Mouse (Mus musculus) embryonic fibroblast, embryonic 13.5 days (primary cell): Measurements from ENCODE around the gene Hoxc8.

Experiments
- CTCF ChIP-seq: IDR thresholded peaks from 2 replicates; pipeline ENCODE4 v1.5.1; 2011; ENCODE audit warnings: mild to moderate bottlenecking, control low read depth, low read length, moderate library complexity, borderline replicate concordance; ENCODE audit not compliant: insufficient read depth
- POLR2A ChIP-seq: IDR thresholded peaks from 2 replicates; pipeline ENCODE4 v1.6.1; 2011; ENCODE audit warnings: low read depth, mild to moderate bottlenecking, control low read depth, low read length, moderate library complexity

- peak; percentile 32; the same call in 1 of the 2 replicates for TF ChIP-seq CTCF
- no peak for TF ChIP-seq POLR2A
Measured at GRCm38 (mm10) chr15:102943468-102943813, 47.0 kb upstream of the Hoxc8 start.
